Mouse (Mus musculus) ES-Bruce4 (cell line): ENCODE results near the gene Ndufaf3. TPM values are rescaled to one million over a fixed set of nuclear protein-coding genes. Genes with fewer than 3 reads are reported as not detected.

Source experiments
- H3K27ac ChIP-seq: 2 replicates; pipeline ENCODE4 v1.5.1; 2012; ENCODE audit warnings: low read length, inconsistent platforms; ENCODE audit not compliant: insufficient read depth
- H3K27me3 ChIP-seq: 2 replicates; pipeline ENCODE4 v1.6.1; 2012; ENCODE audit warnings: mild to moderate bottlenecking, low read length, inconsistent platforms; ENCODE audit not compliant: control insufficient read depth, poor library complexity, insufficient read depth, severe bottlenecking
- H3K36me3 ChIP-seq: 2 replicates; pipeline ENCODE4 v1.6.1; 2012; ENCODE audit warnings: inconsistent platforms, mild to moderate bottlenecking, low read length, moderate library complexity; ENCODE audit not compliant: control insufficient read depth, poor library complexity, insufficient read depth, severe bottlenecking
- H3K4me1 ChIP-seq: one replicate; pipeline ENCODE4 v1.8.1; 2011; ENCODE audit warnings: low read length; ENCODE audit not compliant: control insufficient read depth, insufficient read depth
- H3K4me3 ChIP-seq: 2 replicates; pipeline ENCODE4 v1.5.1; 2011; ENCODE audit warnings: low read depth, mild to moderate bottlenecking, low read length
- H3K9ac ChIP-seq: 2 replicates; pipeline ENCODE4 v1.6.1; 2012; ENCODE audit warnings: low read depth, mild to moderate bottlenecking, inconsistent platforms; ENCODE audit not compliant: poor library complexity, severe bottlenecking
- H3K9me3 ChIP-seq: replicated peaks from 2 replicates; pipeline ENCODE4 v1.6.1; 2012; ENCODE audit warnings: mild to moderate bottlenecking, low read length, inconsistent platforms; ENCODE audit not compliant: control insufficient read depth, poor library complexity, insufficient read depth, severe bottlenecking
- CTCF ChIP-seq: IDR thresholded peaks from one replicate; pipeline ENCODE4 v1.8.1; 2011; ENCODE audit warnings: low read depth, low read length
- EP300 ChIP-seq: IDR thresholded peaks from 2 replicates; pipeline ENCODE4 v1.6.1; 2011; ENCODE audit warnings: low read depth, low read length; ENCODE audit not compliant: insufficient read depth
- POLR2A ChIP-seq: IDR thresholded peaks from one replicate; pipeline ENCODE4 v1.8.1; 2011; ENCODE audit warnings: low read length; ENCODE audit not compliant: insufficient read depth
- polyA plus RNA-seq: library from polyadenylated mRNA; stranded (reverse); fragments of >200 nt; gene quantifications from 2 replicates; pipeline ENCODE4 v1.2.4, GENCODE M21; 2011; ENCODE audit warnings: low read depth; ENCODE audit not compliant: missing spikeins, insufficient read depth, insufficient read length

Gene Ndufaf3
- polyA plus RNA-seq, 1 experiment: 24.7 TPM

GRCm38 (mm10) chr9:108574921-108575320 lies 7.7 kb upstream of the Ndufaf3 start:
- TF ChIP-seq EP300: no peak
- no peak for TF ChIP-seq CTCF
- TF ChIP-seq POLR2A: no peak

GRCm38 (mm10) chr9:108573774-108574690 lies 6.8 kb upstream of the Ndufaf3 start:
- H3K27me3 ChIP-seq: no peaks in the 10 kb centered on the region
- H3K27ac ChIP-seq: no peak overlapping the region
- H3K4me1 ChIP-seq: peaks cover 12% of the 10 kb centered on the region
- peaks cover 13% of the 10 kb centered on the region for H3K36me3 ChIP-seq
- TF ChIP-seq EP300 (peak; percentile 65; the same call in 1 of the 2 replicates), CTCF (peak; percentile 79), POLR2A (no peak)
- H3K9me3 ChIP-seq: no peaks in the 10 kb centered on the region
- H3K4me3 ChIP-seq: peak overlapping the region; percentile 13; the same call in 1 of the 2 replicates
- H3K9ac ChIP-seq: no peak overlapping the region

More at GRCm38 (mm10) chr9:108574921-108575320, 7.7 kb upstream of the Ndufaf3 start:
- H3K27me3 ChIP-seq: no peaks in the 10 kb centered on the region
- H3K9me3 ChIP-seq: no peaks in the 10 kb centered on the region
- peaks cover 15% of the 10 kb centered on the region for H3K4me1 ChIP-seq
- peaks cover 13% of the 10 kb centered on the region for H3K36me3 ChIP-seq
- H3K27ac ChIP-seq: no peak overlapping the region
- no peak overlapping the region for H3K4me3 ChIP-seq
- H3K9ac ChIP-seq: no peak overlapping the region

- H3K9me3 ChIP-seq: no peaks in the 10 kb centered on the region
- peaks cover 13% of the 10 kb centered on the region for H3K36me3 ChIP-seq
- H3K27ac ChIP-seq: no peak overlapping the region
- H3K9ac ChIP-seq: no peak overlapping the region
- H3K4me1 ChIP-seq: peaks cover 12% of the 10 kb centered on the region
- no peak for TF ChIP-seq CTCF
- H3K4me3 ChIP-seq: no peak overlapping the region
- H3K27me3 ChIP-seq: no peaks in the 10 kb centered on the region
Measured at GRCm38 (mm10) chr9:108572321-108572720, 5.1 kb upstream of the Ndufaf3 start.

- no peaks in the 10 kb centered on the region for H3K27me3 ChIP-seq
- no peak overlapping the region for H3K27ac ChIP-seq
- no peak for TF ChIP-seq POLR2A
- TF ChIP-seq CTCF: no peak
- TF ChIP-seq EP300: no peak
- peaks cover 13% of the 10 kb centered on the region for H3K36me3 ChIP-seq
- no peak overlapping the region for H3K4me3 ChIP-seq
- H3K4me1 ChIP-seq: peaks cover 10% of the 10 kb centered on the region
- H3K9ac ChIP-seq: no peak overlapping the region
- no peaks in the 10 kb centered on the region for H3K9me3 ChIP-seq
Measured at GRCm38 (mm10) chr9:108571401-108571973, 4.3 kb upstream of the Ndufaf3 start.

GRCm38 (mm10) chr9:108570207-108570896 lies 3.1 kb upstream of the Ndufaf3 start:
- peaks cover 15% of the 10 kb centered on the region for H3K36me3 ChIP-seq
- peak overlapping the region; percentile 90 for H3K4me3 ChIP-seq
- peak; percentile 77 for TF ChIP-seq CTCF
- TF ChIP-seq POLR2A: no peak
- 0 out of 2 replicates have a peak, but pooled peaks have one; percentile 19 for TF ChIP-seq EP300
- no peaks in the 10 kb centered on the region for H3K27me3 ChIP-seq
- H3K9me3 ChIP-seq: no peaks in the 10 kb centered on the region
- H3K27ac ChIP-seq: 0 out of 2 replicates have a peak overlapping the region, but pooled peaks have one; percentile 9
- H3K9ac ChIP-seq: peak overlapping the region; percentile 43
- H3K4me1 ChIP-seq: peaks cover 10% of the 10 kb centered on the region
